Mouse (Mus musculus) layer of hippocampus, postnatal 10 days (tissue): ENCODE measurements at regions not wholly inside any gene's neighbourhood (a gene's known extent, or its start where the extent isn't known, plus 50 kb on each side); places are given as distances from the start of the nearest gene placed in this dataset.
A peak's percentile ranks its signal among the peaks of the same experiment; 100 is the strongest.

Source experiments
- DNase-seq, 2 experiments: peaks; one replicate each; pipeline ENCODE4 v3.0.0; 2021; ENCODE audit warnings: low spot score in 2 of 2

GRCm38 (mm10) chr11:114444211-114444610 is 224.1 kb upstream of the Rpl38 start:
- no peak for DNase-seq

GRCm38 (mm10) chr11:114443444-114443843 is 224.9 kb upstream of the Rpl38 start:
- no peak for DNase-seq

- peak in 1 of 2 experiments; percentile 47 for DNase-seq
Observed at GRCm38 (mm10) chr11:114439314-114439713, 229.0 kb upstream of the Rpl38 start.

- DNase-seq = no peak
Observed at GRCm38 (mm10) chr11:114435788-114436187, 232.5 kb upstream of the Rpl38 start.

GRCm38 (mm10) chr11:114433561-114433960 is 234.8 kb upstream of the Rpl38 start:
- no peak for DNase-seq

- no peak for DNase-seq
Observed at GRCm38 (mm10) chr11:114425447-114425846, 242.9 kb upstream of the Rpl38 start.

- no peak for DNase-seq
Observed at GRCm38 (mm10) chr11:114423322-114423721, 245.0 kb upstream of the Rpl38 start.

GRCm38 (mm10) chr11:114419002-114419401 is 249.3 kb upstream of the Rpl38 start:
- no peak for DNase-seq

- DNase-seq = no peak
Observed at GRCm38 (mm10) chr11:114416168-114416567, 252.2 kb upstream of the Rpl38 start.

GRCm38 (mm10) chr11:114404401-114404800 is 263.9 kb upstream of the Rpl38 start:
- DNase-seq = no peak

- DNase-seq = peak; percentile 52 to 71
Observed at GRCm38 (mm10) chr11:114402556-114403320, 265.6 kb upstream of the Rpl38 start.

- peak in 1 of 2 experiments; percentile 16 for DNase-seq
Observed at GRCm38 (mm10) chr11:114400701-114401100, 267.6 kb upstream of the Rpl38 start.

GRCm38 (mm10) chr11:114392161-114392560 is 276.2 kb upstream of the Rpl38 start:
- DNase-seq = no peak

- no peak for DNase-seq
Observed at GRCm38 (mm10) chr11:114391553-114391952, 276.8 kb upstream of the Rpl38 start.

GRCm38 (mm10) chr11:114387091-114387490 is 281.2 kb upstream of the Rpl38 start:
- DNase-seq = no peak

- DNase-seq = no peak
Observed at GRCm38 (mm10) chr11:114379411-114379824, 288.9 kb upstream of the Rpl38 start.

GRCm38 (mm10) chr11:114375921-114376320 is 292.4 kb upstream of the Rpl38 start:
- no peak for DNase-seq

GRCm38 (mm10) chr11:114370708-114371107 is 297.6 kb upstream of the Rpl38 start:
- no peak for DNase-seq

GRCm38 (mm10) chr11:114367779-114368178 is 300.5 kb upstream of the Rpl38 start:
- no peak for DNase-seq

- DNase-seq = no peak
Observed at GRCm38 (mm10) chr11:114360946-114361345, 294.1 kb upstream of the Sdk2 start.

- no peak for DNase-seq
Observed at GRCm38 (mm10) chr11:114360321-114360720, 293.5 kb upstream of the Sdk2 start.

GRCm38 (mm10) chr11:114352146-114352795 is 285.4 kb upstream of the Sdk2 start:
- DNase-seq = no peak
